Mouse (Mus musculus): ENCODE measurements around the gene Fam216a. TPM values are rescaled to one million over a fixed set of nuclear protein-coding genes. Genes with fewer than 3 reads are reported as not detected.

The Fam216a gene
- total RNA-seq, 2 experiments from 2014 or later: 30.2 to 38.9 TPM

DNA sequence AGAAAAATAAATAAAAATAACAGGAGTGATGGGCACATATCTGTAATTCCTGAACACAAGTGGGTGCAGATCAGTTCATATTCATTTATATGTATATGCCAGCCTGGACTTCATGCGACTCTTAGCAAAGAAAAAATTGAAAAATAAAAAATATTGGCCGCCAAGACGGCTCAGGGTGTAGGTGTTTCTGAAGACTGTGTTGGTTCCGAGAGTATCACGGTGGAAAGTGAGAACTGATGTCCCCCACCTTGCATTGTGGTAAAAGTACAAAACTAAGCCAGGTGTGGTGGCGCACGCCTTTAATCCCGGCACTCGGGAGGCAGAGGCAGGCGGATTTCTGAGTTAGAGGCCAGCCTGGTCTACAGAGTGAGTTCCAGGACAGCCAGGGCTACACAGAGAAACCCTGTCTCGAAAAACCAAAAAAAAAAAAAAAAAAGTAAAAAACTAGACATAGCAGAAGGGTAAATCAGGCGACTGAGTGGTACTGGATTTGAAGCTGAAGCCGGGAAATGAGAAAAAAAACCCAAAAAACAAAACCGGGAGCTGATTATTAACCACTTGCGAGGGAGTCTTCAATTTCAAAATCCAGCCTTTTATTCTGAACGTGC is 19.1 kb upstream of the Fam216a start:
- no peak for DNase-seq

DNA sequence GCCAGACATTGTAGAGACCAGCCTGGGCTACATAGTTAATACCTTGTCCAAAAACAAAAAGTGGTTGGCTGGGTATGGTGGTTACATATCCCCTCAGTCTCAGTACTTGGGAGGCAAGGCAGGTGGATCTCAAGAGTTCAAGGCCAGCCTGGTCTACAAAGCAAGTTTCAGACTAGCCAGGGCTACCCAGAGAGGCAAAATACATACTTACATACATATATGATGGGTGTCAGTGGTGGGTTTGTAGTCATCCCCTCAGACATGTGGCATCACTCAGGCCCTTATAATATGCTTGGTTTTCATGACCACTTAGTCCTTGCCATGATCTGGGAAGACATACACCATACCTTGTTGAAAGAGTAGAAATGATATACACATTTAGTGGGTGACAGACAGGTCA is 18.5 kb upstream of the Fam216a start:
- no peak for DNase-seq

DNA sequence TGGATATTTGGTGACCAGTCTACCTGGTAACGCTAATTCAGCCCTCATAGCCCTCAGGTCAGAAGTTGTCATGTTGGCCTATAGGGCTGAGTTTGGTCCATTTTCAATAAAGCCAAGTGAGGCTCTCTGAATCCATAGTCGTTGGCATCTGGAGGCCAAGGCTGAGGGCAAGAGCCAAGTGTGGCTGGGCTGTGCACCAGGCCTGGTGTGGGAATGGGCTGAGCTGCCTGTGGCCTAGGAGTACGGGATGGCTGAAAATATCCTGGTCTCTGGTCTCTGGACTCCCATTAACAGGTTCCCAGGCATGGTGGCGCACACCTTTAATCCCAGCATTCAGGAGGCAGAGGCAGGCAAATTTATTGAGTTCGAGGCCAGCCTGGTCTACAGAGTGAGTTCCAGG is 17.8 kb upstream of the Fam216a start:
- no peak for DNase-seq

DNA sequence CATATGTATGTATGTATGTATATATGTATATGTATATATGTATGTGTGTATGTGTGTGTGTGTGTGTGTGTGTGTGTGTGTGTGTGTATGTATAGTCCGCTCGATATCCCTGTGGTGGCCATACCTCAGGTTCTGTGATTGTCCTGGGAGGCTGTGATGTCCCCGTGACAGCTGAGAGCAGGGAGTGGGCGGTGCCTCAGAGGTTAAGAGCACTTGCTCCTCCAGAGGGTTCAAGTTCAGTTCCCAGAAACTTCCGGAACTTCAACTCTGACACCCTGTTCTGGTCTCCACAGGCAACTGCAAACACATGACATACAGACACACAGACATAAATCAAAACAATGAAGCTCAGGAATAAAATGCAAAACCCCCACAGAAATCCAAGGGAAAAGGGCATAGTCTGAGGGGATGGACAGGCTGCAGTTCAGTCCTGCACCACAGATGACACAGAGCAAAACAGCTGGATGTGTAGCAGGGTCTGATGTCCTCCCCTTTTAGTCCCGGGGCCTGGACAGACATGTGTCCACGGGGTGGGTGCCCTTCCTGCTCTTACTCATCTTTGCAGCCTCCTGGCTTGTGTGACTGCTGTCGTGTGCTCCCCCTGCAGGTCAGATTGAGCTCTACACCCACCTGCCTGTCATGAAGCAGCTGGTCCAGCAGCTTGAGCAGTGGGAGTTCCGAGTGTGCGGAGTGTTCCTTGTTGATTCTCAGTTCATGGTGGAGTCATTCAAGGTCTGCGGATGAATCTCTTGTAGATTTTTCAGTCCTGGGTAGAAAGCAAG is 7.4 kb upstream of the Fam216a start:
- peak; percentile 79 to 87 for DNase-seq

DNA sequence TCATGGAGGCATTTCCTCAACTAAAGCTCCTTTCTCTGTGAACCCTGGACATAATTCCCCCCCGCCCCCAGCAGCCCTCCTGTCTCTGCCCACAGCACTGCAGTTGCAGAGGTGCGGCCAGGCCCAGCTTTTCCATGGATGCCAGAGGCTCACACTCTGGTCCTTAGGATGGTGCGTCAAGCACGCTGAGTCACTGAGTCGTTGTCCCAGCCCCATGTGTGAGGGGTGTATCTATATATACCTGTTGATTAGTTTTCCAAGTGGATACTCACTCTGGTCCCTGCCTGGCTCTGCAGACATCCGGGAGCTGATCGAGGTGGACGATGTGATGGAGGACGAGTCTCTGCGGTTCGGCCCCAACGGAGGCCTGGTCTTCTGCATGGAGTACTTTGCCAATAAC is 6.0 kb upstream of the Fam216a start:
- DNase-seq: no peak

DNA sequence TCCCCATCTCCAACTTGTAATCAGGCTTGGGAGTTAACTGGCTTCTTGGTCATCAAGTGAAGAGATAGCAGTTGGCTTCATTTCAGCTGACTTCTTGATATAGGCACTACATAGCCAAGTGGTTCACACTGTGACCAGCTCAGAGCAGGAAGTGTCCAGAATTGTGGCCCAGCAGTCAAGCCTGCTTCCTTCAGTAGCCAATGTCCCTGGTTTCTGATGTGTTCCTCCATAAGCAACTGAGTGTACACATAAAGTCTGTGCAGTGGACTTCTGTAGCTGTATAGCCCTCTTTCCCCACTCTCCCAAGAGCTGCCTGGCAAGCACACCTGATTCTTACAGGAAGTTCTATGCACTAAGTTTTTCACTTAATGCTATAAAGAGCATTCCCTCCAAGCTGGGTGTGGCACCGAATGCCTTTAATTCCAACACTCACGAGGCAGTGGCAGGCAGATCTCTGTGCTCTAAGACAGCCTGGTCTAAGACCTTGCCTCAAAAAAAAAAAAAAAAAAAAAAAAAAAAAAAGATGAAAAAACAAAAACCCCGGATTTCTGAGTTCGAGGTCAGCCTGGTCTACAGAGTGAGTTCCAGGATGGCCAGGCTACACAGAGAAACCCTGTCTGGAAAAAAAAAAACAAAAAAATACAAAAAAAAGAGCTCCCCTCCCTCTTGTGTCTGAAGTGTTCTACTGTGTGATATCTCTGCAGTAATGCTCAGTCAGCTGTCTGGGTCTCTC is 5.1 kb upstream of the Fam216a start:
- DNase-seq: no peak

DNA sequence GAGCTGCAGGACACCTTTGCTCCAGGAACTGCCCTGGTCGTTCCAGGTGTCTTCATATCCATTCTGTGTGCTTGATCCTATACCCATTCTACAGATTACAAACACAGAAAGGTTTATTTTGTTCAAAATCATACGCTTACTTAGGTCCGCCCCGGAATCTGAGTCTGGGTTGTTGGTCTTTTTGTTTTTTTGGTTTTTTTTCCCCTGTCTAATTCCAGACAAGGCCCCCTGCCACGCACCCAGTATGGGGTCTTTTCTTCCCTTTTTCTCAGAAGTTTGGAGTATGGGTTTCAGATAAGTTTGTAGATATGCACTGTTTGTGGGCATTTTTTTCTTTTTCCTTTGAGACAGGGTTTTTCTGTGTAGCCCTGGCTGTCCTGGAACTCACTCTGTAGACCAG is 714 bp upstream of the Fam216a start:
- DNase-seq: no peak

DNA sequence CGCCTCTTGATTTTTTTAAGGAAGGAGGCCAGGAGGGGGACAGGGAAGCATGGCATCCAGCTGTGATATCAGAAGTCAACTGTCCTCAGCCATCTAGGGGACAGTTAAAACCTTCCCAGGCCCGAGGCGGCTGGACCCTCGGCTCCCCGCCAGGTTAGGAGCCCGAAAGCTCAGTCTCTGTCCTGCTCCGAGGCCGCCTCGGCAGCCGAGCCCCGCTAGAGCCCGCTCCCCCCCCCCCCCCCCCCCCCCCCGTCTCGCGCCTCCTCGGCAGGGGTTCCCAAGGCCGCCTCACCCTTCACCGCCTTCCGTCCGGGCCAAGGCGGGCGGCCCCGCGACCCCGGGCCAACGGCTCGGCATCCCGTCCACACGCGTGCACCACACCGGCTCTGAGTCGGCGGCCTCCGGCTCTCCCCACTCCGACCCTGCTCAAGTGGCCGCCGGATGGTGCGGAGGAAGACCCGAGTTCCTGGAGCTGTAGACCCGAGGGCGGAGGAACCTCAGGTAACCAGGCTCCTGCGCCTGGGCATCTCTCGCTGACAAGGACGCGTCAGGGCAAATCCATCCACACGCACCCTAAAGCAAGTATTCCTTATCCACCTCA is 473 bp downstream of the Fam216a start, which contains the start of gene Gpn3:
Gene Gpn3, plus strand, starts transcription at position 286 of the 601 bp plus-strand sequence.
- DNase-seq: no peak

DNA sequence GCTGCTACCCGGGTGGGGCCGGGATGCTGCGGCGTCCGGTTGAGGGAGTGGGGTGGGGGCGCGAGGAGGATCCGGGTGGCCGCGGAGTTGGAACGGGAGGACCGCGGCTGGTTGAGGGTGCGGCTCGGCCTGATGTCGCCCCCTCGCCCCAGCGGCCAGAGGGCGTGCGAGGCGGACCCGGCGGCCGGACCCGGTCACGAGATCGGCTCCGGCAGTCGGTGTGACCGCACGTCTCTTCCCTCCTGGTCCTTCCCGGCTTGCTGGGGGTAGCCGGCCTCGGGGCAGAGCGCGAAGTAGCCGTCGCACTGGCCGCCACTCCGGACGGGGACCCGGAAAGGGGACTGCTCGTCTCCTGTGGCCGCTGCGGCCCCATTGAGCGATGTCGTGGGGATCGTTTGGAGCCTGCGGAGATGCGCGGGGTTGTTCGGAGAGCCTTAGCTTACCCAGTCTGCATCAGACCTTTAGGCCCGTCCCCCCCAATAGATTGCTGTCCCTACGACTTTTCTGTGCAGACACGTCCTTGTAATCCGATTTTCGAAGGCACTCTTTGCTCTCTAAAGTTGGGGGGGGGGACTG is 17.6 kb downstream of the Fam216a start:
- no peak for DNase-seq

DNA sequence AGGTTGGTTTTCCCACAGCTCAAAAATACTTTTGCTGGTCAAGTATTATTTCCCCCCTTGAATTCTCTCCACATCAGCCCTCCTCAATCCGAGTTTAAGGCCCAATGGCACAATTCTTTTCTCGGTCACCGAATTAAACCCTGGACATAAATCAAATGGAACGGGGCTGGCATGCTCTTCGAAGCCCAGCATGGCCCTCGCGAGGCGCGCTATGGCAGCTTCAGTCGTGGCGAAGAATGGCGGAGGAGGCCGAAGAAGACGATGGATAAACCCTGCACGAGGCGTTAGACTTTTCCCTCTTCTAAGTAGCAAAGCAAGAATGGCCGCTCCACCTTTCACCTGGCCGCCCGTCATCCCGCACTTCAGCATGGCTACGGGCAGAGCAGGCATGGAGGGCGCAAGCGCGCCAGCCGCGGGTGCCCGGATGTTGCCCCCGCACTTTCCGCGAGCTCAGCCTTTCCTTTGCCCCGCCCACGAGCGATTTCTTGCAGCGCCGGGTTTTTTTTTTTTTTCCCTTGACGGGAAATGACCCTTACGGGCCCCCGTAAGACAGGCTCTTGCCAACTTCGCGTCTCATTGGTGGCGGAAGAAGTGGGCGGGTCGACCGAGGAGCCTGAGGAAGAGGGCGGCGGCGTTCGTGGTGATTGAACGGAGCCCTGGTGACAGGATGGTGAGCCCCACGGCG is 18.2 kb downstream of the Fam216a start, which contains the start of the genes Rad9b and Vps29:
Gene Rad9b, minus strand, starts transcription at position 427 of the 685 bp plus-strand sequence.
Gene Vps29, plus strand, starts transcription at position 563 of the 685 bp plus-strand sequence.
- DNase-seq: peak; percentile 98

DNA sequence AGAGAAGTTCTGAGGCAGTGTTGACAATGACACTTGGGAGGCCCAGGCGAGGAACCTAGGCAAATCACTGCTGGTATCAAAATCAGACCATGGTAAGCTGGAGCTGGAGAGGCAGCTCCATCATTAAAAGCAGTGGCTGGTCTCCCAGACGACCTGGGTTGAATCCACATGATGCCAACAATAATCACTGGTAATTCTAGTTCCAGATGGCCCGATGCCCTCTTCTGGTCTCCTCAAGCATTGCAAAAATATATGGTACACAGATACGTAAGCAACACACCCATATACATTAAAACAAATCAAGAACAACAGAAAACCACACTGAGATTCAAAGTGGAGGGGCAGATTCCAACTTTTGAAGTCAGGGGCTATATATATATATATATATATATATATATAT is 26.4 kb downstream of the Fam216a start:
- DNase-seq: no peak

DNA sequence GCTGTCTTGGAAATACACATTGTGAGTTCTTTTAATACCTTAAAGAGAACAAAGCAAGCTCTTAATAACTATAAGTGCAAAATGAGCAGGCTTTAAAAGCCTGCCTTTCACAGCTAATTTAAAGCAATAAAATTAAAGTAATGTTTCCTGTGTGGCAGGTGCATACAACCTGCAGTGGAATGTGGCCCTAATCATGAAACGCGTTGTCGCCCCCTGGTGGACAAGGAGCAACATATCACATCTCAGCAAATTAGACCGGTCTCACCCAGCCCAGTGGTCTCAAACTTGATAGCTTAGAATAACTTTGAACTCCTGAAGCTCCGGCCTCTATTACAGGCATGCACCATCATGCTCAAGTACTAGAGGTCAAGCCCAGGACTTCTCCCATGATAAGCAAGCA is 27.9 kb downstream of the Fam216a start:
- peak; percentile 75 to 83 for DNase-seq

DNA sequence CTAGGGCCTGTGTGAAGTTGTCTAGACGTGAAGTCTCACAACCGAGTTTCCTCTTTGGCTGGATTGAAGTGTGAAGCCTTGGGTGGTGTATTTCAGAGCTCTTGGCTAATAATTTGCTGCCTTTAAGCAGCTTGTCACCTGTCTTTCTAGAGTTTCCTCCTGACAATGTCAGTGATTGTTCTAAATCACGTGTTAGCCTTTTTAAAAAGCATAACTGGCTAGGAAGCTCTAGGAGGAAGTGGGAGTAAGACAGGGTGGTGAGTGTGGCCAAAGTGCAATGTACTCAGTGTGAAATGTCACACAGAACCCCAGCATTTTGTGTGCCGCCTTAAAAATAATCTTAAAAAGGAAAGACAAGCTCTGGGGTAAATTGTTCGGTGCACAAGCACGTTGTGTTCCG is 28.4 kb downstream of the Fam216a start:
- no peak for DNase-seq

DNA sequence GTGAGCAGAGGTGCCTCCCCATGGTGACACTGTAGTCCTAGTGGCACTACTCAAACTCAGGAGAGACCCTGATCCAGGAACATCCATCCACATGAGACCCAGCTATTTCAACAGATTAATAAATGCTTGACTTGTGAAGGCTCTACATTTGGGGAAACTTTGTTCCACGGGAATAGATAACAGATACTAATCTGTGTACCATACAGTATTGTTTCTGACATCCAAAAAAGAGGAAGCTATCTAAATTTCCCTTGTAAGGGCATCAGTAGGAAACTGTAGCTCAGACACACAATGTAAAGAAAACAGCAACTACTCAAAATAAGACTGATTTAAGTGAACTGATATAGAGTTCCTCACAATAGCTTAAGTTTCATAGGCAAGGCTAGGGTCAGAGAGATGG is 29.3 kb downstream of the Fam216a start:
- no peak for DNase-seq

DNA sequence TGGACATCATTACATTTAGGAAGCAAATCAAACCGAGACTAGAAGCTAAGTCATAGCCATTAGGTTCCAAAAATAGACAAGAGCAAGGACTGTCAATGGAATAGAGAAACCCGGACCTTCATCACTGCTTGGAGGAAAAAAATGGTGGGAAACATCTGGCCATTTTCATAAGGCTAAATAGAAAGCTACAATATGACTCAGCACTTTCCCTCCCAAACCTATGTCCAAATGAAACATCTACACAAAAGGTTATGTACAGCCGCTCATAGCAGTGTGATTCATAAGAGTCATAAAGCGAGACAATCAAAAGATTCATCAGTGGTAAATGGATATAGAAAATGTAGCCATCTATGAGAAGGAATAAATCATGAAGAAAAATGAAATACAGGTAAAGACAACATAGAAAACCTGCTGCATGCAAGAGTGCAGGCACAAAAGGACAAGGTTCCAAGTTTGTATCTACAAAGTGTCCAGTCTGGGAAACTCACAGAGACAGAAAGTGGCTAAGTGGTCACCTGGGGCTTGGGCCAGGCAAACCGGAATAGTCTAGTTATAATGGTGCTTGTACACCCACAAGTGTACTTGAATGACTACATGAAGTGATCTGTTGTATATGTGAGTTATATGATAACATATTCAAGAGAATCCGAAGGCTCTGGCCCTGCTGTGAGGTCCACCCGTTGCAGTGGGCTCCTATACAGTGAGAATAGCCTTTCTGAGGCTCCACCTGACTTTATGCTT is 35.4 kb downstream of the Fam216a start:
- no peak for DNase-seq

DNA sequence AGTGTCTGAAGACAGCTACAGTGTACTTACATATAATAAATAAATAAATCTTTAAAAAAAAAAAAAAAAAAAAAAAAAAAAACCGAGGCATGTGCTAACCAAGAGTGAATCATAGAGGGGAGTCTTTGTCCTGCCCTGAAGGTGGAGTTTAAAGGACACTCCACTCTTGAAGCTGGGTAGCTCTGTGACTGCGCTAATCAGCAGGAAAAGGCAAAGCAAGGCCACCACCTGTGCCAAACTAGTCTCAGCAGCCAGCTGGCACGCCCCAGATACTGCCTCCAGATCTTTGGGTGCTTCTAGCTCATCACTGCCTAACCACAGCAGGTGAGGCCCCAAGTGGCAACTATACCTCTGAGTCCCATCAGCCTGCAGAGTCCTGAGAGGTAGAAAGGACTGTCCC is 37.5 kb downstream of the Fam216a start:
- peak in 1 of 2 experiments; percentile 37 for DNase-seq

DNA sequence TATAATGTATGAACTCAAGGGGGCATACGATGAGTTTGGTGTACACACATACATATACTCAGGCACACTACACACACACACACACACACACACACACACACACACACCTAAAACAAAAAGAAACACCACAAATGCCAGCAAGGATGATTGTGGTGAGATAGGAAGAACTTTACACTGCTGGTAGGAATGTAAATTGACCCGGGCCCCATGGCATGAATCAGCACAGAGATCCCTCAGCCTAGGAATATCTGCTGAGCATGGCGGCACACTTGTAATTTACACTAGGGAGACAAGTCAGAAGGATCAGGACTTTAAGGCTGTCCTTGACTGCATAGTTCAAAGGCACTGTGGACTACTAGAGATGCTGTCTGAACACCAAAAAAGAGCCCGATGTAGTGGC is 41.9 kb downstream of the Fam216a start:
- no peak for DNase-seq

DNA sequence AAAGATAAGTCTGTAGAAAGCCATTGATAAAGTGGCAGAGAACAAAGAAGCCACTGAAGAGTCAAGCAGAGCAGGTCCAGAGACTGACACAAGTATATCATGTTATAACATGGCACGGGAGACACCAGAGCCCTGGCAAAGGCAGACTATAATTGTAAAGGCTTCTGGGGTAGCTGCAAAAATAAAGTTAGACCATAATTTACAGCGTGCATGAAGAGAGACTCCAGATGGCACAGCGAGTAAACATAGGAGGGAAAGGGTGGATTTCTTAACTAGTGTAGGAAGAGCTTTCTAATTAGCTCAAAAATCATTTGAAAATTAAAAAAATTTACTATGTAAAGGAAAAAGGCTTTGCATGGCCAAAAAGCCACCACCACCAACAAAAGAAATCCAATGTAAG is 44.9 kb downstream of the Fam216a start:
- DNase-seq: no peak

DNA sequence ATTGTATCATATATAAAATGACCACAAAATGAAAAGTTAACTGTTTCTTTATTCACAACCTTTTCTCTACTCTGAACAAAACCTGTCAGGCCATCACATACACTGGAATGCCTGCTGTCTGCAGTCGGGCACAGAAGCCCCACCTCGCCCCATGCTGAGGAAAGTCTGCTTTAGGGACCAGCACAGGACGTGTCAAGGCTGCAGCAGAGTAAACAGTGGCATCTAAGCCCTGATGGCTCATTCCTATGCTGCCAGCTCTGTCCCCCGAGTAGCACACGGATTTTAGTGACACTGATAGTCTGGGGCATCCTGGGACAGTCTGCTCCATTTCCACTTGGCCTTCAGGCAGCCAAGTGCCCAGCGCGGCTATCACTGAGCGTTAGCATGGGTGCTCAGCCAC is 46.7 kb downstream of the Fam216a start:
- DNase-seq: no peak

DNA sequence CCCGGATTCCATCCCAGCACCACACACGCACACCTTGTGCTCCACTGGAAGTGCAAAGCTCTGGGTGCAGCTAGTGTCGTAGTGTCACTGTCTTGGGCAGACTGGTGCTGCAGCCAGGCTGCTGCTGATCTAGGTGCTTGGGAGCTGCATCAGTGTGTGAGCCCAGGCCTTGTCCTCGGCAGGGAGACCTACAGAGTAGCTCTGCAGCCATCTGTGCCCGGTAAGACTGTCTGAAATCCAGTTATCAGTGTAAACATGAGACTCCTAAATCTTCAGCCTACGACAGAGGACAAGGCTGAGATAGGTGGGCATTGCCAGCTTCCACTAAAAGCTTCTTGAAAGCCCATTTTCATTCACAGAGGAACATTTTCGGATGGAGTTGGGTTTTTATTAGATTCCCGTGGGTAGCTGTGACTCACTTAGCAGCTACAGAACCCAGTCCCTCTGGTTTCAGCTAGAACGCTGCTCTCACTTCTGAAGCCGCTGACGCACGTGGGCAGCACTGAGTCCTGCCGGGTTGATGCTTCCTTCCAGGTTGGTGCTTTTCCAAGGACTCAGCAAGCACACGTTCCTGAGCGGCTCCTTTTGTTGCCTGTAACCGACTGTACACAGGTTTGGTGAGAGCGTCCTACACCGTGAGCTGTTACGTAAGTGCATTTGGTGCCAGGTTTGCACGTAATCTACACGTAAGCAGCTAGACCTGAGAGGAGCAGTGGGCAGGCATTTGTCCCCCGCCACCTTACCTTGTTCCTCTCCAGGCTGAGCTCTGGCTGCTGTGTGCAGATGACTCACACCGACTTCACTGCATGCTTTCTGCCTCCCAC is 47.3 kb downstream of the Fam216a start:
- DNase-seq: peak; percentile 70 to 78
